Mouse (Mus musculus) brown adipose tissue, adult 24 weeks (tissue): ENCODE data around the gene Sox15. TPM values are rescaled to one million over a fixed set of nuclear protein-coding genes. Genes with fewer than 3 reads are reported as not detected.
"Not testable (repeated sequence)": the region's sequence is repeated elsewhere in the genome, so short reads cannot be mapped to it uniquely, and the experiment has no call there.

ENCODE experiments used
- H3K27ac ChIP-seq: fragments of 200-500 bp; replicated peaks from 2 replicates; pipeline ENCODE4 v1.5.1; 2012; ENCODE audit warnings: low read depth, mild to moderate bottlenecking, low read length
- H3K4me1 ChIP-seq: fragments of 200-500 bp; 2 replicates; pipeline ENCODE4 v1.6.1; 2012; ENCODE audit warnings: low read length, mixed read lengths; ENCODE audit not compliant: control insufficient read depth, insufficient read depth, insufficient read length
- H3K4me3 ChIP-seq: fragments of 200-500 bp; 2 replicates; pipeline ENCODE4 v1.5.1; 2012; ENCODE audit warnings: low read depth, mild to moderate bottlenecking, low read length, moderate library complexity; ENCODE audit not compliant: insufficient read depth
- polyA plus RNA-seq: library from polyadenylated mRNA; stranded (reverse); fragments of >200 nt; gene quantifications from 2 replicates; pipeline ENCODE4 v1.2.4, GENCODE M21; 2012; ENCODE audit not compliant: missing spikeins, insufficient read depth, insufficient read length

Sox15 gene
- polyA plus RNA-seq, 1 experiment: not detected

DNA sequence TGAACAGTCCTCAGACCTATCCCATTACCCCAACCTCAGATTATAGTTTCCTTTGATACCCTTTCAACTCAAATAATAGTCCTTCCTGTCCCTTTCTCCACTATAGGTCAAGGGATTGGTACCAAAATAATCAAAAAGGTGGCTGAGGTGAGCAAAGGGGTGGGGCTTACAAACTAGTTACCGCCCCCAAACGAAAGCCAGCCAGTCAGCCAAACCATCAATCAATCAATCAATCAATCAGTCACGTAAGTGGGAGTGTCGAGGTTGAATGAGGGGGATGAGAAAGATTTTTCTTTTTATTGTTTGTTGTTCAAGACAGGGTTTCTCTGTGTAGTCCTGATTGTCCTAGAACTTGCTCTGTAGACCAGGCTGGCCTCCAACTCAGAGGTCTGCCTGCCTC, 32.1 kb upstream of the Sox15 start:
- no peaks in the 10 kb centered on the region for H3K4me1 ChIP-seq
- no peak overlapping the region for H3K27ac ChIP-seq
- no peak overlapping the region for H3K4me3 ChIP-seq

DNA sequence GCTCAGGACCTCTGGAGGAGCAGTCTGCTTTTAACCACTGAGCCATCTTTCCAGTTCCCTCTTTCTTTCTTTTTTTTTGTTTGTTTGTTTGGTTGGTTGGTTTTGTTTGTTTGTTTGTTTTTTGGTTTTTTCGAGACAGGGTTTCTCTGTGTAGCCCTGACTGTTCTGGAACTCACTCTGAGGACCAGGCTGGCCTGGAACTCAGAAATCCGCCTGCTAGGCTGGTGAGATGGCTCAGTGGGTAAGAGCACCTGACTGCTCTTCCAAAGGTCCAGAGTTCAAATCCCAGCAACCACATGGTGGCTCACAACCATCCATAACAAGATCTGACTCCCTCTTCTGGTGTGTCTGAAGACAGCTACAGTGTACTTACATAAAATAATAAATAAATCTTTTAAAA, 30.8 kb upstream of the Sox15 start:
- H3K4me1 ChIP-seq: not testable (repeated sequence)

DNA sequence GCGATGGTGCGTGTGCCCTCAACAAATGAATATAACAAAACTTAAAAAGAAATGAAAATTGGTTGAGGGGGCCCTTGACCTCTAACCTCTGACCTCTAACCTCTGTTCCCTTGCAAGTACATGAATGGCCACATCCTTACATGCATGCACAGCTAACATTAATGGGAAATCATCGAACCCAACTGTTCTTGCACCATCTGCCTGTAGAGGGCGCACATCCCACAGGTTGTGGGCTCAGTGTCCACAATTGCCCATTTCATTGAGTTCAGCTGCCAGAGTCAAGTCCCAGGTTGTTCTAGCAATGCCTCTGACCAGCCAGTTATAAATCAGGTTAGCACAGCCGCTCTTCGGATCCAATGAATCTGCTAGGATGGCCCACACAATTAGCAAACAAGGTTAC, 26.8 kb upstream of the Sox15 start:
- Histone ChIP-seq H3K4me3 (no peak overlapping the region), H3K27ac (no peak overlapping the region), H3K4me1 (no peaks in the 10 kb centered on the region)

More for the DNA sequence above, 30.8 kb upstream of the Sox15 start:
- not testable (repeated sequence) for H3K27ac ChIP-seq, H3K4me3 ChIP-seq

DNA sequence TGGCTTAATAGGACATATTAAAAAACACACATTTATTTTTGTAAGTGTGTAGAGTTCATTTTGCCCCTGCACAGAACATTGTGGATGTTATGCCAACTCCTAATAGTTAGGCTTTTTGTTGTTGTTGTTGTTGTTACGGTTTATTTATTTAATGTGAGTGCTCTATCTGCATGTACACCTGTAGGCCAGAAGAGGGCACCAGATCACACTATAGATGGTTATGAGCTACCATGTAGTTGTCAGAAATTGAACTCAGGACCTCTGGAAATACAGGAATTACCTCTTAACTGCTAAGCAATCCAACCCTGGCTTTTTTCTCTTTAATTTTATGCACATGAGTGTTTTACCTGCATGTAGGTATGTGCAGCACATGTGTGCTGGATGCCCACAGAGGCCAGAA, 25.3 kb upstream of the Sox15 start:
- no peak overlapping the region for H3K27ac ChIP-seq
- no peak overlapping the region for H3K4me3 ChIP-seq

DNA sequence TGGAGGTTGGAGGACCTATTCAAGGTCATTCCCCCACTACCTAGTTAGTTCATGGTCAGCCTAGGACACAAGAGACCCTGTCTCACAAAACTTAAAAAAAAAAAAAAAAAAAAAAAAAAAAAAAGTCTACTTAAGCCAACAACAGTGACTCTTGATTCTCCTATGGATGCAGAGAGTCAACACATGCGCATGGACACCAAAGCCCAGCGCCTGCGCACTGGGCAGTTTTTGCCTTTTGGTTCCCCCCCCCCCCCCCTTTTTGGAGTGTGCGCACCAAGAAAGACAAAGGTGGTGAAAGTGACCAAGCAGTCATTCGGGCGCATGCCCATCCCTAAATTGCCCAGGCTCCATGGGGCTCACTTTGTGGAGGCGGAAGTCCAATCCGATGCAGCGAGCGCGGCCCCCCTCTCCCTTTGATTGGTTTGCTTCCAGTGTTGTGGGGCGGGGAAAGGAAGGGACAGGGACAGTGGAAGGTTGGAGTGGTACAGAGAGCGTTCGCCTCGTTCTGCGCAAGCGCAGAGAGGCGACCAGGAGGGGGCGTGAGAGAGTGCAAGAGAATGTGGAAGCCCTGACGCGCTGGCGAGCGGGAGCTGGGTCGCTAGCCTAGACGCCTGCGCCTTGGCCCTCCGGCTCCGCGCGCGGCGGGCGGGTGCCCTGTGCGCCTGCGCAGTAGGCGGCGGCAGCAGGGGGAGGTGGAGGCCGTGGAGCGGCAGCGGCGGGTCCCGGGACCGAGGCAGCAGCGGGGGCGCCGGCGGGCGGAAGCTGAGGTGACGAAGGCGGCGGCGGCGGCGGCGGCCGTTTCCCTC, 22.6 kb upstream of the Sox15 start, which contains the start of gene Fxr2:
Fxr2 (plus strand) TSS at position 707 of the 806 bp plus-strand sequence.
- Histone ChIP-seq H3K27ac (peak within 1 kb of the TSS; percentile 55), H3K4me3 (peak within 1 kb of the TSS; percentile 97), H3K4me1 (0 out of 2 replicates have a peak, but pooled peaks cover 2% of the 10 kb centered on the region)

More for the DNA sequence above, 25.3 kb upstream of the Sox15 start:
- H3K4me1 ChIP-seq: no peaks in the 10 kb centered on the region

DNA sequence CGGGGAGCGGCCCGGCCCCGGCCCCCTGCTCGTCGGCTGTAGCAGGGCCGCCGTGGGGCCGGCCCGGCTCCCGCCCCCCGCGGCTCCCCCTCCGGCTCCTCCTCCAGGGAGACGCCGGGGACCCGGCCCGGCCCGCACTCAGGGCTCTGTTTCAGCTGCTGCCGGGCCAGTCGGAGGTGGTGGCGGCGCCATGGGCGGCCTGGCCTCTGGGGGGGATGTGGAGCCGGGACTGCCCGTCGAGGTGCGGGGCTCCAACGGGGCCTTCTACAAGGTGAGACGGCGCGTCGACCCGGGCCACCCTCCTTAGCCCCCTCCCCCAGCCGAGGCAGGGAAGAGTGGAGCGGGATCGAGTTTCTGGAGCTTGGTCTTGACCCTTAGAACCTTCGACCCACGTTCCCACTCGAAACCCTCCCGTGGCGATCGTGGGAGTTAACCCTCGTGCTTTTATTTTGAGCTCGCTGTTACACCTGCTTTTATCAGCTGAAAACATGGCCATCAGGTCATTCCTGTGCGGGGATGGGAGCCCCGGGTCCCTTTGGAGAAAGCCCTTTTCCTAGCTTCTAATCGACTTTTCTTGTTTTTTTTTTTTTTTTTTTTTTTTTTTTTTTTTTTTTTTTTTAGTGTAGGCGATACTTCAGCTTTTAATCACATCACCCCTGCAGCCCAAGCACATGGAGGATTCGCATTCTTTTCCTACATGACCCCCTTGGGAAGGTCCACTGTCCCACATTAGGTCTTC, 21.8 kb upstream of the Sox15 start:
- peak overlapping the region; percentile 55 for H3K27ac ChIP-seq
- H3K4me3 ChIP-seq: peak overlapping the region; percentile 97
- 0 out of 2 replicates have a peak, but pooled peaks cover 2% of the 10 kb centered on the region for H3K4me1 ChIP-seq

DNA sequence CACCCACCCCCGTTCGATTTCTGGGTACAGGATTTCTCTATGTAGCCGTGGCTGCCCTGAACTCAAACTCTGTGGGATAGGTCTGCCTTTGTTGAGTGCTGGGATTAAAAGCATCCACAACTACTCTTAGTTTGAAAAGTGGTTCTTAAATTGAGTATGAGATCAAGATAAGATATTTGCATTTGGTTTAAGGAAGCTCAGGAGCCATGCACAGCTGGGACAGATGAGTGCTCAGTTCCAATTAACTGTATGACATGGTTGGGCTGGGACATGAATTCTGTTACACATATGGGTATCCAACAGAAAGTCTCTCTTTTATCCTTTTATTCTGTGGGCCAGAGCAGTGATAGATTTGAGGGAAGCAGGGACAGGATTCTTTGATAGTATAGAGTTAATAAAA, 19.6 kb upstream of the Sox15 start:
- Histone ChIP-seq H3K4me3 (no peak overlapping the region), H3K27ac (no peak overlapping the region), H3K4me1 (0 out of 2 replicates have a peak, but pooled peaks cover 2% of the 10 kb centered on the region)

DNA sequence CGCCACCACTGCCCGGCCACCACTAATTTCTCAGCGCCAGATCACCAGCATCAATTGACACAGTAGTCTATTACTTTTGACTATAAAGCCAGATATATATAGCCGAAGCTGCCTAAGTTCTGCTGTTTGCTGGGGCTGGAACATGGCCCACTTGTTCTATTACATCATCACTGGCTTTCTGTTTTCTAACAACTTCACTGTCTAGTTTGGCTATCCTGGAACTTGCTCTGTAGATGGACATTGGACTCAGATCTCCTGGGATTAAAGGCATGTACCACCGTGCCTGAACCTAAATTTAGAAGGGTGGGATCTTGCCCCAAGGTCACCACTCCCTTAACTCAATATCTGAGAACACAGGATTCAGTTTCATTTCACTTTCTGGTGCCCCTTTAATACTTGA, 9.3 kb upstream of the Sox15 start:
- no peak overlapping the region for H3K4me3 ChIP-seq
- H3K4me1 ChIP-seq: no peaks in the 10 kb centered on the region
- no peak overlapping the region for H3K27ac ChIP-seq

DNA sequence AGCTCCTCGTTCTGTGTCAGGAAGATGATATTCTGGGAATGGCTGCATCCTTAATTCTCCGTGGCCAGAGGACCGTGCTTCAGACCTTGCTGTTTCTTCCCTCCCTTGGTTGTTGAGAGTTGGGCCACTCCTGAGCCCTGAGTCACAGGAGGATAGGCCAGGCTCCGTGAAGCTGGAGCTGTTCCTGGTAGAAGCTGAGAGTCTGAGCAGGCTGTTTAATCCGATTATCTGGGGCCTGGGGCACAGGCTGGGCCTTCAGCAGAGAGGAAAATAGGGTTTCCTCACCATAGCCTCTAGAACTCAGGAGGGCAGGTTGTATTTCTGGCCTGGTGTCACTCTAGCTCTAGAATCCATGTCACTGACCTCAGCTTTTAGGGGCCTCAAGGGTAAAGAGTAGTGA, 1.7 kb upstream of the Sox15 start:
- H3K4me1 ChIP-seq: no peaks in the 10 kb centered on the region; the same call in 1 of the 2 replicates
- no peak overlapping the region for H3K27ac ChIP-seq

DNA sequence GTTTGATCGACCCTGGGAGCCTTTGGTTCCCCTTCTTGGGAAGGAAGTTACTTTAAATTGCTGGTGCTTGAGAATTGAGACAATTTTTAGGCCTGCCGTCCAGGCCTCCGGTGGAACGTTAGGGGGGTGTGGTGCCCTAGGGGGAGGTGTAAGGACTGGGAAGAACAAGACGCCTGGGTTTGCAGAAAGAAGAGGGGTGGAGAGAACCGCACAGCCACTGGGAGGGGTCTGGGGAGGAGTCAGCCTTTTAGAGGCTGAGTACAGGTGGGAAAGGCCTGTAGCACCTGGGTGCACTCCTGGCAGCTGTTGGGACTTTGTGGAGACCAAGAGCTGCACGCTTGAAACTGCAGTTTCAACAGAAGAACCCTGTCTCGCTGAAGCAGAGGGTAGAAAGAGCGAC, 354 bp upstream of the Sox15 start:
- Histone ChIP-seq H3K4me3 (no peak overlapping the region), H3K4me1 (no peaks in the 10 kb centered on the region; the same call in 1 of the 2 replicates), H3K27ac (no peak overlapping the region)

More for the DNA sequence above, 1.7 kb upstream of the Sox15 start:
- no peak overlapping the region for H3K4me3 ChIP-seq

DNA sequence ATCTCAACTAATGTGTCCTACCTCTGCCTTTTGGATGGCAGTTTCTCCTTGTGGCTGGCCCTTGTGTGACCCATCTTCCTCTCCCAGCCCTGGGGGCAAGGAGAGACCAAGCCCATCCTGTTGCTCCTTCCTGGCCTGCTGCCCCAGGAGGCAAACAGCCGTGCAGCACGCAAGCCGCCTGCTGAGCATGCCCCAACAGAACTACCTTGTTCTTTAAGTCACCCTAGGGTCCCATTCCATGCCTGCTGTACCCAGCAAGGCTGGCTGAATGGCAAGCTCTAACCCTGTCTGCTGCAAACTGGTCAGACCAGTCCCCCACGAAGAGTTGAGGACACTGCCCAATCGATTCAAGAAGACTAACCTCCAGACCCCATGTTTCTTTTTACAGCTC, 946 bp downstream of the Sox15 start:
- Histone ChIP-seq H3K4me3 (no peak overlapping the region), H3K4me1 (no peaks in the 10 kb centered on the region; the same call in 1 of the 2 replicates), H3K27ac (no peak overlapping the region)

DNA sequence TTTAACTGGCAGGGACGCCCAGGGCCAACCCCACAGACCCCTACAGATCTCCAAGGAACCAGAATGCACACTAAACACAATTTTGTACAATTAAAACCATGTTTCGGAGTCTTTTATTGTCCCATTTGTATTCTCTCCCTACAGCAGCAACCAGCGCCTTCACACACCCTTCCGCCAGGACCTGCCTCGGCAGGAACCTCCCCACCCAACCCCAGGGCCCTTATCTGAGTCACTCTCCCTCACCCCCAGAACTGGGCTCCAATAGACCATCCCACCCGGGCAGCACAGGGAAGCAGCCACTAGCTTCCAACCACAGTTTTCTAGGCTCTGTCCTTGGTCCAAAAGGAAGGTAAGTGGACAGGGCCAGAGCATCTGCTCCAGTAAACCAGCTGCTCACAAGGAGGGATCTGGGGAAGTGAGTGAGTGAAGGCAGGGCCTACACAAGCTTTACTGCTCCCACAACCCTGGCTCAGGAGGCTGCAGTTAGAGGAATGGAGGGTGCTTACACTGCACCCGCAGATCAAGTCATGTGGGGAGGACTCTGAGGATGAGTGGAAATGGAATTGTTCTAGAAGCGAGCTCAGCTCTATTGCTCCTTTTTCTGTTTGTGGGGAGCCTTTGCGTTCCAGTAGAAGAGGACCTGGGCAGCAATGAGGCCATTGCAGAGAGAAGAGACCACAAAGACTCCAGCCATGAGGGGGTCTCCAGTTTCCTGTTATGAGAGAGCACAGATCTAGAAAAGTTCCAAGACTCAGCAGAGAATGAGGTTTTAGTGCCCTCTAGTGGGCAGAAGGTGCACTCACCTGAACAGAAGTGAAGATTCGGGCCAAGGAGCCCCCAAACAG, 1.7 kb downstream of the Sox15 start:
- H3K4me1 ChIP-seq: no peaks in the 10 kb centered on the region; the same call in 1 of the 2 replicates
- no peak overlapping the region for H3K27ac ChIP-seq
- H3K4me3 ChIP-seq: no peak overlapping the region

DNA sequence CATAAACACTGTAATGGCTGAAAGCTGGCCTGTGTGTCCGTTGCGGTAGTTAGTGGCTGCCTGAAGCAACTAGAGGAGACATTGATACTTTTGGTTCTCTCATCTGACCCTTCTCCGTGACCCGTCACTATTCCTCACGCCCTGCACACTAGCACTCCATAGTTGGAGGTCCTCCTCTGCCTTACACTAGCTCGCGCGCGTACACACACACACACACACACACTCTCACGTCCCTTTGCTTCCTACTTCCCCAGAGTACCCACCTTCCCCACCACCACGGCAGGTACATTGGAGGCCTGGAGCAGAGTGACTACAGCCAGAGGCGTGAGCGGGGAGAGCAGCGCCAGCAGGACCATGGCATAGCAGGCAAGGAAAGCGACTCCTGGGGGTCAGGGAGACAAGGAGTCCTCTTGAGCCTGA, 2.4 kb downstream of the Sox15 start:
- Histone ChIP-seq H3K27ac (no peak overlapping the region), H3K4me3 (no peak overlapping the region), H3K4me1 (no peaks in the 10 kb centered on the region; the same call in 1 of the 2 replicates)

DNA sequence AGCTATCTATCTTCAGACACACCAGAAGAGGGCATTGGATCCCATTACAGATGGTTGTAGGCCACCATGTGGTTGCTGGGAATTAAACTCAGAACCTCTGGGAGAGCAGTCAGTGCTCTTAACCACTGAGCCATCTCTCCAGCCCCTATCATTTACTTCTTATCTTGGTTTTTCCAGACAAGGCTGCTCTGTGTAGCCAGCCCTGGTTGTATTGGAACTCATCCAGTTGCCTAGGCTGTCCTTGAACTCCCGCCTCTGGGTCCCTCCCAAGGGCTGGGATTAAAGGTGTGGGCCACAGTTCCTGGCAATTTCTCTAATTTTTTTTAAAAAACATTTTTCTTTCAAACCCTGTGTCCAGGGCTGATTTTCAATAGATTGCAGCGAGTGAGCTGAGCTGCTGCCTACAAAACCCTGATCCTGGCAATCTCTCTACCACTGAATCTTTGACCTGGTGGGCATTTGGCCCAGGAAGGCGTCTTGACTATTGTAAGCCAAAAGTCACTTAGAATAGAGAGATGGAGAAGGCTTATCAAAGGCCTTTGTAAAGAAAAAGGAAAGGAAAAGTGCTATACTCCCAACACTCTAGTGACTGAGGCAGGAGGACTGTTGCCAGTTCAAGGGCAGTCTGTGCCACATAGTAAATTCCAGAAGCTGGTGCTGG, 6.2 kb downstream of the Sox15 start:
- H3K27ac ChIP-seq: peak overlapping the region; percentile 98
- peak overlapping the region; percentile 73 for H3K4me3 ChIP-seq
- H3K4me1 ChIP-seq: peaks cover 10% of the 10 kb centered on the region
